Mouse (Mus musculus) erythroblast, embryonic 14.5 days (primary cell): Measurements from ENCODE around the gene Sphk2. TPM values are rescaled to one million over a fixed set of nuclear protein-coding genes. Genes with fewer than 3 reads are reported as not detected.

Experiments used
- H3K27me3 ChIP-seq: 2 replicates; pipeline ENCODE4 v1.6.1; 2012; ENCODE audit warnings: inconsistent platforms; ENCODE audit not compliant: control insufficient read depth
- H3K36me3 ChIP-seq: 2 replicates; pipeline ENCODE4 v1.6.1; 2012; ENCODE audit warnings: mild to moderate bottlenecking, inconsistent platforms; ENCODE audit not compliant: control insufficient read depth
- H3K4me1 ChIP-seq: 2 replicates; pipeline ENCODE4 v1.6.1; 2012; ENCODE audit warnings: inconsistent platforms; ENCODE audit not compliant: control insufficient read depth
- H3K4me3 ChIP-seq: replicated peaks from 2 replicates; pipeline ENCODE3; 2012; ENCODE audit warnings: moderate library complexity, mild to moderate bottlenecking, inconsistent platforms
- H3K9me3 ChIP-seq: 2 replicates; pipeline ENCODE4 v1.6.1; 2012; ENCODE audit warnings: low read length, inconsistent platforms, mixed read lengths; ENCODE audit not compliant: control insufficient read depth
- GATA1 ChIP-seq: IDR thresholded peaks from 2 replicates; pipeline ENCODE4 v1.6.1; 2012; ENCODE audit warnings: low read length, inconsistent platforms, mixed read lengths
- TAL1 ChIP-seq: IDR thresholded peaks from 3 replicates; pipeline ENCODE4 v1.6.1; 2012; ENCODE audit warnings: low read length, inconsistent platforms, mixed read lengths
- polyA plus RNA-seq: library from polyadenylated mRNA; stranded (reverse); fragments of >175 nt; gene quantifications from 2 replicates; pipeline ENCODE4 v1.2.3, GENCODE M21; 2012

The Sphk2 gene
- polyA plus RNA-seq, 1 experiment, result 5.7 TPM

DNA sequence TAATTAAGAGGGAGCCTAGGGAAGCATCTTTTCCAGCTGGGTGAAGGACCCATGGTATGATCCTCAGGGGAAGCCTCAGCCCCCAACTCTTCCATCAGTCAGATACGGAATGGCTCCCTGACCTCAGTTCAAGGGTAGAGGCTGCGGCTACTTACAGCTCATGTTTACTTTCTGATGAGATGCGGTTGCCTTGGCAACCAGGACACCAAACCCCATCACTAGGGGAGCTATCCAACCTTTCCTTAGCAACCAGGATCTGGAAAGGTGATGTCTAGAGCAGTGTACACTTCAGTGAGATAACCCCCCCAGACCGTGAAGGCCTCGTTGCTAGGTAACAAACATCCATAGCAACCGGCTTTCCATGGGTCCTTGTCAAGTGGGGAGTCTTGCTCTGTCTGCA lies 8.8 kb downstream of the Sphk2 start:
- peaks cover 65% of the 10 kb centered on the region for H3K4me1 ChIP-seq
- peaks cover 4% of the 10 kb centered on the region; the same call in 1 of the 2 replicates for H3K27me3 ChIP-seq
- TF ChIP-seq GATA1 (no peak), TAL1 (no peak)
- peaks cover 43% of the 10 kb centered on the region for H3K36me3 ChIP-seq
- H3K9me3 ChIP-seq, result no peaks in the 10 kb centered on the region
- H3K4me3 ChIP-seq, result no peak overlapping the region

DNA sequence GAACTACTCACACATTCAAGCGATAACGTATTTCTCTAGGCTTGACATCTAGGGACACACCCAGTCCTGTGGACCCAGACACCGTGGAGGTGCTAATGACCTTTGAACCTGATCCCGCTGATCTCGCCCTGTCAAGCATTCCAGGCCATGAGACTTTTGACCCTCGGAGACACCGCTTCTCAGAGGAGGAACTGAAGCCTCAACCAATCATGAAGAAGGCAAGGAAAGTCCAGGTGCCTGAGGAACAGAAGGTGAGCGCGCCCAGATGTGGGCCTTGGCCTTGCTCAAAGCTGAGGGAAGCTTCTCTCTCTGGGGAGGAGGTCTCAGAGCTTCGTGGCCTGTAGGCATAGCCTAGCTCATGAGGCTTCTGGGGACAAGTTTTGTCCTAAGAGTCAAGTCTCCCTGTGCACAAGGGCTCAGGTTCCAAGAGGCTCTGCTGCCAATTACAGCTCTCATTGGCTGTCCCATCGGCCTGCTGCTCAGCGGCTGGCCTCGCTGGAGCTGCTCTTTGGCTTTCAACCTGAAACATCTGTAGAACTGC lies 9.5 kb downstream of the Sphk2 start:
- peaks cover 36% of the 10 kb centered on the region for H3K36me3 ChIP-seq
- no peak for TF ChIP-seq TAL1
- TF ChIP-seq GATA1, result no peak
- H3K4me3 ChIP-seq, result no peak overlapping the region
- no peaks in the 10 kb centered on the region for H3K9me3 ChIP-seq
- peaks cover 65% of the 10 kb centered on the region for H3K4me1 ChIP-seq
- peaks cover 4% of the 10 kb centered on the region; the same call in 1 of the 2 replicates for H3K27me3 ChIP-seq

GRCm38 (mm10) chr7:45707375-45707967 lies 10.3 kb downstream of the Sphk2 start:
- H3K4me1 ChIP-seq, result peaks cover 56% of the 10 kb centered on the region
- peaks cover 11% of the 10 kb centered on the region for H3K27me3 ChIP-seq
- no peaks in the 10 kb centered on the region for H3K9me3 ChIP-seq
- H3K36me3 ChIP-seq, result peaks cover 27% of the 10 kb centered on the region
- no peak for TF ChIP-seq TAL1
- peak overlapping the region; percentile 67 for H3K4me3 ChIP-seq

DNA sequence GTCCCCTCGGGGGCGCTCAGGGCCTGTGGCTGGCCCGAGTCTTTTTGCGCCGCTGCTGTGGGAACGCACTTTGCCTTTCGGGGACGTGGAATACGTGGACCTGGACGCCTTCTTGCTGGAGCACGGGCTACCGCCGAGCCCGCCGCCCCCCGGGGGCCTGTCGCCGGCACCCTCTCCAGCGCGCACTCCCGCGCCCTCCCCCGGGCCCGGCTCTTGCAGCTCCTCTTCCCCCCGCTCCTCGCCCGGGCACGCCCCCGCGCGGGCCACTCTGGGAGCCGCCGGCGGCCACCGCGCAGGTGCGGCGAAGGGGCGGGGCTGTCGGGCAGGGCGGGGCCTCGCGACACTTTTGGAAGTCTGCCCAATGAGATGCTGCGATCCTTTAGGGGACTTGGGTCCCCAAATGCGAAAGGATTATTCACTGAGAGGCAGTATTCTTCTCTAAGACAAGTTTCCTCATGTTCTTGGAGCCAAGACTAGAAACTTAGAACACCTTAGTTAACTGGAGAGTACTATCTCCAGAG lies 11.0 kb downstream of the Sphk2 start:
- H3K9me3 ChIP-seq, result no peaks in the 10 kb centered on the region

GRCm38 (mm10) chr7:45705873-45706281 lies 11.9 kb downstream of the Sphk2 start:
- peaks cover 12% of the 10 kb centered on the region for H3K36me3 ChIP-seq
- peak overlapping the region; percentile 67 for H3K4me3 ChIP-seq
- H3K27me3 ChIP-seq, result peaks cover 25% of the 10 kb centered on the region
- no peak for TF ChIP-seq GATA1
- no peak for TF ChIP-seq TAL1
- H3K9me3 ChIP-seq, result no peaks in the 10 kb centered on the region
- H3K4me1 ChIP-seq, result peaks cover 52% of the 10 kb centered on the region

More for the DNA sequence above, 11.0 kb downstream of the Sphk2 start:
- peaks cover 16% of the 10 kb centered on the region for H3K27me3 ChIP-seq
- H3K36me3 ChIP-seq, result peaks cover 21% of the 10 kb centered on the region
- peak overlapping the region; percentile 67 for H3K4me3 ChIP-seq
- H3K4me1 ChIP-seq, result peaks cover 52% of the 10 kb centered on the region
- TF ChIP-seq TAL1 (no peak), GATA1 (no peak)

GRCm38 (mm10) chr7:45705443-45705864 lies 12.3 kb downstream of the Sphk2 start:
- 0 out of 2 replicates have a peak, but pooled peaks cover 2% of the 10 kb centered on the region for H3K9me3 ChIP-seq
- H3K4me1 ChIP-seq, result peaks cover 52% of the 10 kb centered on the region
- H3K4me3 ChIP-seq, result peak overlapping the region; percentile 67
- TF ChIP-seq TAL1, result no peak
- no peak for TF ChIP-seq GATA1
- H3K27me3 ChIP-seq, result peaks cover 29% of the 10 kb centered on the region
- H3K36me3 ChIP-seq, result peaks cover 7% of the 10 kb centered on the region

- H3K27me3 ChIP-seq, result peaks cover 35% of the 10 kb centered on the region
- H3K9me3 ChIP-seq, result 0 out of 2 replicates have a peak, but pooled peaks cover 2% of the 10 kb centered on the region
- H3K4me3 ChIP-seq, result peak within 1 kb of the TSS; percentile 67
- H3K36me3 ChIP-seq, result peaks cover 2% of the 10 kb centered on the region
- peaks cover 52% of the 10 kb centered on the region for H3K4me1 ChIP-seq
- no peak for TF ChIP-seq GATA1
- TF ChIP-seq TAL1, result no peak
Observed at GRCm38 (mm10) chr7:45704730-45705442, 12.9 kb downstream of the Sphk2 start, which contains the start of gene Dbp. Gene Dbp (plus strand): TSS chr7:45705088.

DNA sequence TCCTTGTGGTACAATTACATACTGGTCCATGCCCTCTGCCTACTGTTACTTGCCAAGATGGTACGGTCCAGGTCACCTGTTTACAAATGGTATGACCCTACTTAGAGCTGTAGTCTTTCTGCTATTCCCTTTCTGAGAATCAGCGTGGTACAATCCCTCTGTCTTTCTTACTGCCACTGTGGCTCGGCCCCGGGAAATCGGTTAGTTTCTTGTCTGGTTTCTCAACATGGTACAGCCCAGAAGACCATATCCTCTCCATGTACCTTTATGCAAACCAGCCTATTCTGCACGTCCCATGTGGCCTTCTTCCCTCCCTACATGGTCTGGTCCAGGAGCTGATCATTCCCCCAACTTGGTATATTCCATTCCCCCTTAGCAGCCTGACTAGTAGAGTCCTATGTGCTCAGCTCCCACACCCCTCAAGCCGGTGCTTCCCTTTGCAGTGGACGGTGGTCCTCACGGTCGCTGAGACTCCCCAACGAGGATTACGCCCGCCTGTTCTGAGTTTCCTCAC lies 13.7 kb downstream of the Sphk2 start:
- H3K36me3 ChIP-seq, result no peaks in the 10 kb centered on the region
- peaks cover 2% of the 10 kb centered on the region; the same call in 1 of the 2 replicates for H3K9me3 ChIP-seq
- no peak for TF ChIP-seq GATA1
- no peak for TF ChIP-seq TAL1
- H3K4me1 ChIP-seq, result peaks cover 52% of the 10 kb centered on the region
- peaks cover 43% of the 10 kb centered on the region for H3K27me3 ChIP-seq
- peak overlapping the region; percentile 67 for H3K4me3 ChIP-seq
